Mouse (Mus musculus): ENCODE data around the gene Snx29. TPM values are rescaled to one million over a fixed set of nuclear protein-coding genes. Genes with fewer than 3 reads are reported as not detected.

The Snx29 gene
- polyA plus RNA-seq, 1 experiment: 9.1 TPM

- DNase-seq (ENCODE audit: extremely low spot score in 1 of 2, low spot score in 1 of 2): no peak
These were observed 255.0 kb downstream of the Snx29 start for GRCm38 (mm10) chr16:11577541-11578255.

DNA sequence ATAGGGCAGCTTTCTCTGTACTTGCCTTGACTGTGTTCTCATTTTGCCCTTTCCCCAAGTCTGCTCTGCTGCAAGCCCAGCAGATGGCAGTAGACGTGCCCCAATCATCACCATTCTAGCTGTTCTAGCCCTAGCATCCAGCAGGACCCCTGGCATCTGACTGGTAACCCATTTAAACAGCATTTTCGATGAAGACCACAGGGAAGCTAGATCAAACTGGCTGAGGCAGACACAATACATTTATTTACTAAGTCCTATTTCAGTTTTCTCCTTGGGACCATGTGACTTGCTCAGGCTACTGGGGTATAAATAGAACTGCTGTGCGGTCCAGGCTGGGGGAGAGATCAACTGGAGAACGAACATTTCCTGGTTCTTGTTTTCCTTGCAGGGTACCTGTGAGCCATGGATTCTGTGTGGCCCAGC is 257.0 kb downstream of the Snx29 start:
- peak; percentile 12 to 66 for DNase-seq (ENCODE audit: extremely low spot score in 1 of 2, low spot score in 1 of 2)

DNA sequence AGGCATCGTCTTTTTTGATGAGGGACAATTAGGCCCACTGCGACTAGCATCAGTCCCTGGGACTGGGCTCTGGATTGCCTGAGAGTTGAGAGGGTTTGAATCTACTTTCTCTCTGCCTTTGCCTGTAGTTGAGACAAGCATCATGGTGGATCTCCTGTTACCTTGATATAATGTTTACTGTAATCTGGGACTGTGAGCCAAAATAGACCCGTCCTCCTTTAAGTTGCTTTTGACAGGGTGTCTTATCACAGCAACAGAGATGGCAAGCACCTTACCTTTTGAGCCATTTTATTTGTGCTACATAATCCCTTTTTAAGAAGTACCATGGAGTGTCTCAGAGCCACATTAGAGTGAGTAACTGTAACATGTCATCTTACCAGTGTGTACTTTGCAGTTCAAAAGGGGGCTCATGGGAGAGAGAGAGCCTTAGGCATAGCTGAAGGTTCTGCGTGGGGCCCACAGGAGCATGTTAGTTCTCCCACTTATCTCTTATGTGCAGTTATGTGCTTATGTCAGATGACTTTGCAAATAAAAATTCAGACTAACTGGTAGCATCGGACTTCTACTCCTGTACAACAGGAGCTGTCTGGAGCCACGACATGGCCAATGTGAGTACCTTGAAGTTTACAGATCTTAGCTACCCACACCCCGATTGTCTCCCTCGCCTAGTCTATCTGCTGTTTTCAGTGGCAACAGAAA is 261.4 kb downstream of the Snx29 start:
- no peak for DNase-seq (ENCODE audit: extremely low spot score in 1 of 2, low spot score in 1 of 2)

GRCm38 (mm10) chr16:11588689-11589088 is 266.0 kb downstream of the Snx29 start:
- no peak for DNase-seq (ENCODE audit: extremely low spot score in 1 of 2, low spot score in 1 of 2)

GRCm38 (mm10) chr16:11589336-11589735 is 266.6 kb downstream of the Snx29 start:
- no peak for DNase-seq (ENCODE audit: extremely low spot score in 1 of 2, low spot score in 1 of 2)

GRCm38 (mm10) chr16:11589782-11590695 is 267.3 kb downstream of the Snx29 start:
- DNase-seq (ENCODE audit: extremely low spot score in 1 of 2, low spot score in 1 of 2): no peak

DNA sequence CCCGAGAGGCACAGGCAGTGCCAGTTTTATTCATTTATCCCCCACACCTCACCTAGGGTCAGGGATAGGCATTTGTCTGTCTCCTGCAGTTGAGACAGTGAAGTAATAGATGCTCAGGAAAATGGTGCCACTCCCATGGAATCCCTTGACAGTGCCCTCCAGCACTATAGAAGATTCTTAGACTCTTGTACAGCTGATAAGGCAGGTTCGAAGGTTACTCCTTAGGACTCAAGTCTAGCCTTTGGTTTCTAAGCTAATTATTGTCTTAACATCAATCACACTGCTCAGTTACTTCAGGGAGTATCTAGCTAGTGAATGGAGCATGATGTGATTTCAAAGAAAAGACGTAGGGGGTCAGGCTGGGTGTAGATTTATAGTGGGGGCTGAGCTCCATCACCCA is 273.9 kb downstream of the Snx29 start:
- no peak for DNase-seq (ENCODE audit: extremely low spot score in 1 of 2, low spot score in 1 of 2)

- no peak for DNase-seq (ENCODE audit: extremely low spot score in 1 of 2, low spot score in 1 of 2)
These were observed 275.1 kb downstream of the Snx29 start for GRCm38 (mm10) chr16:11597769-11598168.

DNA sequence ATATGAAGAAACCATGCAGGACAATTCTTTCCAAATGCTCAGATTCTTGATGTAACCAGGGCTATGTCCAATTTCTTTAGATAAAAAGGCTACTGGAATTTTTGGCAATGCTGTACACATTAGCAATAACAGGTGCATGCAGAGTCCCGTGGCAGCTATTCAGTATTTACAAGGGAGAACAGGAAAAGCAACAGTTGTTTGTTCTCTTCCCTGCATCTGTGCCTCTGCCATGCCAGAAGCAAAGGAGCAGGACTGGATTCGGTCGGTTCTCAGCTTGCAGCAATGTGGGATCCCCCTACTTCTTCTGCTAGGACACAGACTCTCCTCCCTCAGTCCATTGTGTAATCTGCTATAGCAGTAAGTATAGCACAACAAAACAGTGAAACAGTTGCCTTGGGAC is 276.8 kb downstream of the Snx29 start:
- no peak for DNase-seq (ENCODE audit: extremely low spot score in 1 of 2, low spot score in 1 of 2)

DNA sequence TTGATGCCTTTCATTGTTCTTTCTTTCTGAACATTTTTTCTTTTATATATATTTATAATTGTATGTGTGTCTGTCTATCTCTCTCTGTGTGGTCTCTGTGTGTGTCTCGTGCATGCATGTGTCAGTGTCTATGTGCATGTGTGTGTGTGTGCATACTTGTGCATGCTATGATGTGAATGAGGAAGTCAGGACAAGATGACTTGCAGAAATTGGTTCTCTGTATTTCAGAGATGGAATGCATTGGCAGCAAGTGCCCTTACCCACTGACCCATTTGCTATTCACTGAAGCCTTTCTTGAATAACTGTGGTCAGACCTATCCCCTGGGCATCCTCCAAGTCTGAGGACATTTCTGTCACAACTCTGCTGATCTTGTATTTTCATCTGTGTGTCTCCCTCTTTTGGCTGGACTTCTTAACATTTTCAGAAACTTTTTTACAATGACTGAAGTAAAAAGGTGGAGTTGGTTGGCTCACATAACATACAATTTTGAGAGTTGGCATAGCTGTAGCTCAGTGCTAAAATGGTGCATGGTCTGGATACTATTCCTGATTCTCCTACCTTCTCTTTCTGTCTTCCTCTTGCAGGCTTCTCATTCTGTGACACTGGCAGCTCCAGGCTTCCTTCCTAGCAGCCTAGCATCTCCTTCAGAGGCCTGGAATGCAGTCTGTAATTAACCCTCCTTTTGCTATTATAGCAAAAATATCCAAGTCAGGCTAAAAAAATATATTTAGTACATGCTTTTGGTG is 278.8 kb downstream of the Snx29 start:
- no peak for DNase-seq (ENCODE audit: extremely low spot score in 1 of 2, low spot score in 1 of 2)

GRCm38 (mm10) chr16:11603667-11604422 is 281.1 kb downstream of the Snx29 start:
- DNase-seq (ENCODE audit: extremely low spot score in 1 of 2, low spot score in 1 of 2): peak in 1 of 2 experiments; percentile 47

GRCm38 (mm10) chr16:11612526-11613126 is 289.9 kb downstream of the Snx29 start:
- DNase-seq (ENCODE audit: extremely low spot score in 1 of 2, low spot score in 1 of 2): no peak

DNA sequence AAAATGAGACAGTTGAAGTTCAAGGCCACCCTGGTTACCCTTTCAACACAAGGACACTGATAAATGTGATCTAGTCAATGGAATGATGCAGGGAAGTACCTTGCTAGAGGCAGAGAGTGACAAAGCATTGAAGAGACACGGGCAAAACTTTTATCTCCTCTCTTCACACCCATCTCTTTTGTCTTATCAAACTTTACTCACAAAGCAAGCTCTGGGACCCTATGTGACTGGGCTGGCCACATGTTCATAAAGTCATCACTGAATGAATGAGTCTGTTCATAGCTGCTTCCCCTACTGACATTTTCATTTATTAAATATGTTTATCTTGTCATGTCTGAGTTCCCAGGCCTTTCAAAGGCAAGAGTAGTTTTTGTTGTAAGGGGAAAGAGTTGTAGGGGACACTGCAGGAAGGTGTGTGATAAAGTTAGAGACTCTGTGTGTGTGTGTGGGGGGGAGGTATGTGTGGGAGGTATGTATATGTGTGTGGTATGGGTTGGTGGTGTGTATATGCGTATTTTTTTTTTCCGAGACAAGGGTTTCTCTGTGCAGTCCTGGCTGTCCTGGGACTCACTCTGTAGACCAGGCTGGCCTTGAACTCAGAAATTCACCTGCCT is 291.8 kb downstream of the Snx29 start:
- DNase-seq (ENCODE audit: extremely low spot score in 1 of 2, low spot score in 1 of 2): no peak

DNA sequence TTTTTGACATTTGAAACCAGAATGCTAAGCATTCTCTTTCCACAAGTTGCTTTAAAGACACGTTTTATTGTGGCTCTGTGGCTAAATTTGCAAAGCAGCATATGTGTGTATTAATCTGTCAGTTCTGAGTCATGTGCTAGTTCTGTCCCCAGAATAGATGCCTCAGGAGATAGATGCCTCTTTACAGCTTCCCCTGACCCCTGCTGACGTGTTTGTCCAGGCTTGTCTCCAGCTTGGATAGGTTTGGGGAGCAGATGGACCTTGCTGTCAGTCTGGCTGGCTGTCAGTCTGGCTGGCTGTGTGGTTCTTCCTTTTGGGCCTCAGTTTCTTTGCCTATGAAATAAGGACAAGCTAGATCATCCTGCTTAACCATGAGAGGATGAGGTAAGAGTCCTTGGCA is 292.9 kb downstream of the Snx29 start:
- DNase-seq (ENCODE audit: extremely low spot score in 1 of 2, low spot score in 1 of 2): peak in 1 of 2 experiments; percentile 53

DNA sequence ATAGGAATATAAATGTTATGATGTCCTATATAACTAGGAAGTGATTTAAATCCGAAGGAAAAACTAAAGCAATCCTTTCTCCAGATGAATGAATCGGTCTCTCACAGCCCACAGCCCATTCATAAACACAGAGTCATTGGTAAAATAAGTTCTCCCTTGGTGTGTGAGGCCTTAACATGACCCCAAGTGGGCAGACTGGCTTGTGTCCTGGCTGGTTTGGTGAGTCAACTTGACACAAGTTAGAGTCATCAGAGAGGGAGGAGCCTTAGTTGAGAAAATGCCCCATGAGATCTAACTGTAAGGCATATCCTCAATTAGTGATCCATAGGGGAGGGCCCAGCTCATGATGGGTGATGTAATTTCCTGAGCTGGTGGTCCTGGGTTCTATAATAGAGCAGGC is 297.2 kb downstream of the Snx29 start:
- no peak for DNase-seq (ENCODE audit: extremely low spot score in 1 of 2, low spot score in 1 of 2)

DNA sequence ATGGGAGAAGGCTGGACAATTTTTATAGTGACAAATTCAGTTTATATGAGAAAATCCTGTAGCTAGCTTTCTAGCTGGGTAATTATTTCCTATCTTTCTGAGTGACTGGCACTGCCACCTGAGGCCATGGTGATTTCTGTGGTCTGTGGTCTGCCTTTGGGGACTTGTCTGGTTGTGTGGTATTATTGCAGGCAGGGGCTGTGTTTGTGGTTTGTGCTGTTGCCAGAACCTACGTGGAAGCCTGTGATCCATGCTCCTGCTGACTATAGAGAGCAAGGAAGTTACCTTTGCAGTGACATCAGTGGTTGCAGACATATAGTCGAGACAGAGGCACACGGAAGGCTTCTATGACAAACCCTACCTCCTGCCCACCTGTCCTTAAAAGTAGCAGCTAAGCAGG is 298.3 kb downstream of the Snx29 start:
- no peak for DNase-seq (ENCODE audit: extremely low spot score in 1 of 2, low spot score in 1 of 2)

GRCm38 (mm10) chr16:11621664-11622063 is 299.0 kb downstream of the Snx29 start:
- DNase-seq (ENCODE audit: extremely low spot score in 1 of 2, low spot score in 1 of 2): no peak

DNA sequence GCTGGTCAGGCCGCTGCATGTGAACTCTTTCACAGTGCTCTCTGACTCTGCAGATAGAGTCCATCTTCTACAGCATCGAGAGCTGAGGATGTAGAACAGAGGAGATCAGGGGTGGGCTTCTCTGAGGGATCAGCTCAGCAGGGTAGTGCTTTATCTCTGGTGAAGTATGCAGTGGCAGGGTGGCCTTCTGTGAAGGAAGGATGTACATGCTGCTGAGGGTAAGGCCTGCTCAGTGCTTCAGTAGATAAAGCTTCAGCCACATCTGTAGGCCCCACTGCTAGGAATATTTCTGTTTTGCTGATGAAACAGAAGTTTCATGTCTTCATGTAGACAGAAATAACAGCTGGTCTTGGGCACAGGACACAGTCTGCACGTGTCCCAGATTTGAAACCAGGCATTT is 300.3 kb downstream of the Snx29 start:
- no peak for DNase-seq (ENCODE audit: extremely low spot score in 1 of 2, low spot score in 1 of 2)

- no peak for DNase-seq (ENCODE audit: extremely low spot score in 1 of 2, low spot score in 1 of 2)
These were observed 301.4 kb downstream of the Snx29 start for GRCm38 (mm10) chr16:11624121-11624520.

Data from frontal cortex, adult 2 months (tissue).